Mouse (Mus musculus) forebrain, embryonic 11.5 days (tissue): ENCODE measurements at regions not wholly inside any gene's neighbourhood (a gene's known extent, or its start where the extent isn't known, plus 50 kb on each side); places are given as distances from the start of the nearest gene placed in this dataset.
A peak's percentile ranks its signal among the peaks of the same experiment; 100 is the strongest.

Source experiments
- ATAC-seq: fragments of 200-750 bp; cut with Nextera tagmentation; replicated peaks from 2 replicates; pipeline ENCODE4 v1.8.0; 2017; ENCODE audit warnings: moderate TSS enrichment; ENCODE audit not compliant: low FRiP score
- DNase-seq: peaks from one replicate; pipeline ENCODE4 v3.0.0-alpha.2; 2017; ENCODE audit warnings: low spot score
- H3K27ac ChIP-seq: fragments of 300-500 bp; sonication (generic); 2 replicates; pipeline ENCODE4 v1.5.1; 2014; ENCODE audit warnings: low read depth, low read length
- H3K27me3 ChIP-seq: fragments of 300-500 bp; sonication (generic); 2 replicates; pipeline ENCODE4 v1.6.1; 2014; ENCODE audit warnings: mild to moderate bottlenecking, low read length, mixed read lengths; ENCODE audit not compliant: control insufficient read depth, insufficient read depth
- H3K36me3 ChIP-seq: fragments of 300-500 bp; sonication (generic); 2 replicates; pipeline ENCODE4 v1.6.1; 2014; ENCODE audit warnings: mild to moderate bottlenecking, low read length, moderate library complexity, mixed read lengths; ENCODE audit not compliant: control insufficient read depth, insufficient read depth
- H3K4me1 ChIP-seq: fragments of 300-500 bp; sonication (generic); replicated peaks from 2 replicates; pipeline ENCODE4 v1.6.1; 2014; ENCODE audit warnings: low read length, mixed read lengths; ENCODE audit not compliant: control insufficient read depth, insufficient read depth
- H3K4me2 ChIP-seq: fragments of 300-500 bp; sonication (generic); 2 replicates; pipeline ENCODE4 v1.6.1; 2014; ENCODE audit warnings: low read depth, mild to moderate bottlenecking, low read length, moderate library complexity, mixed read lengths; ENCODE audit not compliant: severe bottlenecking
- H3K4me3 ChIP-seq: fragments of 300-500 bp; sonication (generic); 2 replicates; pipeline ENCODE4 v1.5.1; 2014; ENCODE audit warnings: low read depth, low read length
- H3K9ac ChIP-seq: fragments of 300-500 bp; sonication (generic); 2 replicates; pipeline ENCODE4 v1.6.1; 2014; ENCODE audit warnings: low read length
- H3K9me3 ChIP-seq: fragments of 300-500 bp; sonication (generic); 2 replicates; pipeline ENCODE4 v1.6.1; 2016; ENCODE audit warnings: low read length, mixed read lengths; ENCODE audit not compliant: control insufficient read depth
- WGBS: fragments of 180-500 bp; shearing (Covaris S2); extraction: QIAGEN DNeasy Blood & Tissue Kit; methylation state at CpG from one replicate; pipeline ENCODE4 v1.1.7; 2014; 5-methylcytosine and 5-hydroxymethylcytosine counted together

DNA sequence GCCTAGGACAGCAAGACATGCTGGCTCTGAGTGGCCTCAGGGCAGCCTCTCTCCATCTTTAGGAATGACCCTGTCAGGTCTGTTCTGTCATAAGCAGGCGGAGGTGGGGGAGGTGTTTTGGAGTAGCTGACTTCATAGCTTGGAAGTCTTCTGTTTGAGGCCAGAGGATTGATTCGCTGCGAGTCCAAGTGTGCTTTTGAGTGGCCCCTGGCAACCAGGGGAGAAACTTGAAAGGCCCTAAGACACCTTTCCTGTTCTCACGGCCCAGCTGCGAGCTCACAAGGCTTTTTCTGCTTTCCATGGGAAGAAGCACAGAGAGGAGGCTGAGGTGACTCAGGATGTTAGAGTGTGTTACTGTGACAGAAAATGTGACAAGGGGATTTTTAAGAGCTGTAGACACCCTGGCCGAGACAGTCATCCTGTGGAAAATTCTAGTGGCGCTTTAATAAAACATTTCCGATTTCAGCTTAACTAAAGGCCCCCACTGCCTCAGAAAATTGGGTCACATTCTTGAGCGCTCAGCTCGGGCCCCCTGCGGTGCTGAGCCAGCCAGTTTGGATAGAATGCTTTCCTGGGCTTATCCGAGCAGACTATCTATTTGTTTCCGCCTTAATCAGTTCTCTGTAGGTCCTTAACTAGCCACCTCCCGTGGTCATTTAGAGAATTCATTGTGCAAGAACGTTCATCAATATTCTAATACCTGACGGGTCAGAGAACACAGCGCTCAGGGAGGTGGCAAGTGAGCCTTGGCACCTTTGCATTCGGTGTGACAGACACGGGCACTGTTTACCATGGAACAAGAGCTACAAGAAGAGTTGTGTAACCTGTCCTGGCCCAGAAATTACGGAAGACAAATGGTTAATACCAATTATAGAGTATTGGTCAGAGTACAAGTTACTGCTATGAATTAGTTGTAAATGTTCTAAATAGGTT lies 412.4 kb upstream of the Trpc7 start:
- H3K4me1 ChIP-seq = peaks cover 5% of the 10 kb centered on the region; the same call in 1 of the 2 replicates
- H3K4me3 ChIP-seq = no peak overlapping the region
- H3K27me3 ChIP-seq = no peaks in the 10 kb centered on the region
- WGBS = 7% methylated on average over 20 of the region's 20 CpGs
- no peaks in the 10 kb centered on the region for H3K9me3 ChIP-seq
- H3K4me2 ChIP-seq = peak overlapping the region; percentile 16; the same call in 1 of the 2 replicates
- ATAC-seq (no peak), DNase-seq (no peak)
- H3K36me3 ChIP-seq = no peaks in the 10 kb centered on the region
- no peak overlapping the region for H3K9ac ChIP-seq
- no peak overlapping the region for H3K27ac ChIP-seq

DNA sequence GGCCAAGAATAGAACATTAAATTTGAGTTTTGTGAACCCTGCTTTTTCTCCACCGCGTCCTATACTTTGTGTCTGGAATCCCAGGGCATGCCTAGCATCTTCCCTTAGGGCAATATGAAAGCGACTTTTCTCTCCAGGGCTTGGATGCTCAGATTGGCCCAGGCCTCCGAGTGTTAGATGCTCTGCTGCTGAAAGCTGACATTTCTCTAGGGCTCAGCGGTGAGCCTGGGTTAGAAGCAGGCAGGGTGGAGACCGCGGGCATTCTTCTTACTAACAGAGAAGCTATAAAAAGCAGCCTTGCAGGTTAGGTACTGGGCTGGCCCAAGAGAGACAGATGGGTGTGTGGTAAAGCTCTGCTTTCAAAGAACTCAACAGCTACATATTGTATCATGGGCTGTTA lies 409.8 kb upstream of the Trpc7 start:
- WGBS = 95% methylated on average over 7 of the region's 7 CpGs
- Histone ChIP-seq H3K27me3 (no peaks in the 10 kb centered on the region), H3K27ac (no peak overlapping the region)

GRCm38 (mm10) chr13:57303805-57304204 lies 408.0 kb upstream of the Trpc7 start:
- no peak overlapping the region for H3K4me3 ChIP-seq
- H3K9ac ChIP-seq = no peak overlapping the region
- DNase-seq (no peak), ATAC-seq (no peak)
- H3K9me3 ChIP-seq = no peaks in the 10 kb centered on the region
- WGBS = 78% methylated on average over 2 of the region's 2 CpGs
- H3K27me3 ChIP-seq = no peaks in the 10 kb centered on the region
- no peak overlapping the region for H3K27ac ChIP-seq
- peaks cover 5% of the 10 kb centered on the region; the same call in 1 of the 2 replicates for H3K4me1 ChIP-seq
- no peak overlapping the region for H3K4me2 ChIP-seq
- H3K36me3 ChIP-seq = no peaks in the 10 kb centered on the region

More for the DNA sequence above, 409.8 kb upstream of the Trpc7 start:
- Histone ChIP-seq H3K4me3 (no peak overlapping the region), H3K36me3 (no peaks in the 10 kb centered on the region), H3K4me2 (no peak overlapping the region), H3K4me1 (peaks cover 5% of the 10 kb centered on the region; the same call in 1 of the 2 replicates), H3K9ac (no peak overlapping the region), H3K9me3 (no peaks in the 10 kb centered on the region)
- no peak for ATAC-seq
- no peak for DNase-seq

- Histone ChIP-seq H3K27me3 (no peaks in the 10 kb centered on the region), H3K4me2 (no peak overlapping the region), H3K36me3 (no peaks in the 10 kb centered on the region), H3K9ac (no peak overlapping the region), H3K9me3 (no peaks in the 10 kb centered on the region), H3K4me3 (no peak overlapping the region), H3K27ac (no peak overlapping the region), H3K4me1 (no peaks in the 10 kb centered on the region)
- WGBS = 85% methylated on average over 9 of the region's 9 CpGs
- DNase-seq (no peak), ATAC-seq (no peak)
Measured at GRCm38 (mm10) chr13:57291737-57292490, 396.1 kb upstream of the Trpc7 start.

GRCm38 (mm10) chr13:57286168-57286567 lies 390.4 kb upstream of the Trpc7 start:
- ATAC-seq (no peak), DNase-seq (no peak)

DNA sequence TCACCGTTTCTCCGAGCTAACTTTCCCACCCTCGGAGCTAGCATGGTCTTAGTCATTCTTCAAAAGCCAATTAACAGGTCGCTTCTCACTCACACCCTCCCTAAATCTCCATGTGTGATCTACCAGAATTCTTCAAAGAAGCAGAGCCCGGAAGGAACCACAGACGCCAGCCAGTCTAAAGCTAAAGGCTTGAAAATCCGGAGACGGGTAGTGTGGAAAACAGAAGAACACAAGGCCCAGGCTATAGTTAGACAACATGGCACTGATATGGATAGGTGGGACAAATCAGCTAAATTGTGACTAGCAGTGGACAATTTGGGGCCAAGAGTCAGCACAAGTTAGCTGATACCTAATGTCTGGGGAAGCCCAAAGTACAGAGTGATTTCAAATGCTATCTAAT lies 387.0 kb upstream of the Trpc7 start:
- H3K27ac ChIP-seq = no peak overlapping the region
- DNase-seq = no peak
- ATAC-seq = no peak
- 50% methylated on average over 8 of the region's 8 CpGs for WGBS
- peaks cover 10% of the 10 kb centered on the region; the same call in 1 of the 2 replicates for H3K4me1 ChIP-seq
- H3K27me3 ChIP-seq = no peaks in the 10 kb centered on the region; the same call in 1 of the 2 replicates
- H3K4me2 ChIP-seq = no peak overlapping the region
- H3K9ac ChIP-seq = no peak overlapping the region
- H3K4me3 ChIP-seq = no peak overlapping the region
- no peaks in the 10 kb centered on the region for H3K36me3 ChIP-seq
- H3K9me3 ChIP-seq = no peaks in the 10 kb centered on the region

More at GRCm38 (mm10) chr13:57286168-57286567, 390.4 kb upstream of the Trpc7 start:
- Histone ChIP-seq H3K27me3 (no peaks in the 10 kb centered on the region; the same call in 1 of the 2 replicates), H3K4me2 (no peak overlapping the region), H3K27ac (no peak overlapping the region), H3K9me3 (no peaks in the 10 kb centered on the region), H3K9ac (no peak overlapping the region), H3K4me1 (peaks cover 10% of the 10 kb centered on the region; the same call in 1 of the 2 replicates), H3K4me3 (no peak overlapping the region), H3K36me3 (no peaks in the 10 kb centered on the region)
- WGBS = 94% methylated on average over 2 of the region's 2 CpGs

GRCm38 (mm10) chr13:57281941-57282710 lies 386.3 kb upstream of the Trpc7 start:
- H3K9me3 ChIP-seq = no peaks in the 10 kb centered on the region
- WGBS = 55% methylated on average over 24 of the region's 24 CpGs
- no peak overlapping the region for H3K4me3 ChIP-seq
- no peak overlapping the region for H3K4me2 ChIP-seq
- no peak overlapping the region for H3K27ac ChIP-seq
- DNase-seq (no peak), ATAC-seq (no peak)
- H3K36me3 ChIP-seq = no peaks in the 10 kb centered on the region
- H3K4me1 ChIP-seq = peaks cover 10% of the 10 kb centered on the region; the same call in 1 of the 2 replicates
- no peaks in the 10 kb centered on the region; the same call in 1 of the 2 replicates for H3K27me3 ChIP-seq
- peak overlapping the region; percentile 27; the same call in 1 of the 2 replicates for H3K9ac ChIP-seq

- H3K9ac ChIP-seq = no peak overlapping the region
- no peaks in the 10 kb centered on the region for H3K36me3 ChIP-seq
- WGBS = 21% methylated on average over 3 of the region's 3 CpGs
- peak; percentile 74 for DNase-seq
- H3K27me3 ChIP-seq = no peaks in the 10 kb centered on the region; the same call in 1 of the 2 replicates
- H3K27ac ChIP-seq = no peak overlapping the region
- no peak for ATAC-seq
- no peak overlapping the region for H3K4me3 ChIP-seq
- H3K9me3 ChIP-seq = no peaks in the 10 kb centered on the region
- peaks cover 10% of the 10 kb centered on the region; the same call in 1 of the 2 replicates for H3K4me1 ChIP-seq
- no peak overlapping the region for H3K4me2 ChIP-seq
Measured at GRCm38 (mm10) chr13:57281504-57281903, 385.7 kb upstream of the Trpc7 start.
